Mouse (Mus musculus) embryonic facial prominence, embryonic 11.5 days (tissue): Measurements from ENCODE around the gene Arl2. TPM values are rescaled to one million over a fixed set of nuclear protein-coding genes. Genes with fewer than 3 reads are reported as not detected.

ENCODE experiments used
- ATAC-seq: fragments of 200-750 bp; cut with Nextera tagmentation; replicated peaks from 2 replicates; pipeline ENCODE4 v1.8.0; 2017; ENCODE audit warnings: low read depth; ENCODE audit not compliant: insufficient number of reproducible peaks, low FRiP score, low TSS enrichment
- DNase-seq: peaks from one replicate; pipeline ENCODE4 v3.0.0-alpha.2; 2015; ENCODE audit warnings: low spot score
- H3K27ac ChIP-seq: fragments of 300-500 bp; sonication (generic); replicated peaks from 2 replicates; pipeline ENCODE4 v1.5.1; 2014; ENCODE audit warnings: mild to moderate bottlenecking, low read depth, low read length, control low read depth
- H3K27me3 ChIP-seq: fragments of 300-500 bp; sonication (generic); 2 replicates; pipeline ENCODE4 v1.6.1; 2014; ENCODE audit warnings: mild to moderate bottlenecking, low read length, moderate library complexity, mixed read lengths; ENCODE audit not compliant: control insufficient read depth, insufficient read depth
- H3K36me3 ChIP-seq: fragments of 300-500 bp; sonication (generic); replicated peaks from 2 replicates; pipeline ENCODE4 v1.6.1; 2014; ENCODE audit warnings: low read depth, mild to moderate bottlenecking, low read length, moderate library complexity, mixed read lengths; ENCODE audit not compliant: control insufficient read depth, insufficient read depth
- H3K4me1 ChIP-seq: fragments of 300-500 bp; sonication (generic); 2 replicates; pipeline ENCODE4 v1.6.1; 2014; ENCODE audit warnings: low read length, mixed read lengths; ENCODE audit not compliant: control insufficient read depth, insufficient read depth
- H3K4me2 ChIP-seq: fragments of 300-500 bp; sonication (generic); 2 replicates; pipeline ENCODE4 v1.6.1; 2014; ENCODE audit warnings: low read depth, mild to moderate bottlenecking, control low read depth, low read length, moderate library complexity
- H3K4me3 ChIP-seq: fragments of 300-500 bp; sonication (generic); 2 replicates; pipeline ENCODE4 v1.5.1; 2014; ENCODE audit warnings: low read depth, low read length, control low read depth
- H3K9ac ChIP-seq: fragments of 300-500 bp; sonication (generic); replicated peaks from 2 replicates; pipeline ENCODE4 v1.6.1; 2014; ENCODE audit warnings: mild to moderate bottlenecking, control low read depth, low read length
- H3K9me3 ChIP-seq: fragments of 300-500 bp; sonication (generic); replicated peaks from 2 replicates; pipeline ENCODE4 v1.6.1; 2016; ENCODE audit warnings: mild to moderate bottlenecking, low read length, inconsistent platforms, mixed read lengths; ENCODE audit not compliant: control insufficient read depth
- WGBS: fragments of 180-500 bp; shearing (Covaris S2); extraction: QIAGEN DNeasy Blood & Tissue Kit; methylation state at CpG from one replicate; pipeline ENCODE4 v1.1.7; 2014; 5-methylcytosine and 5-hydroxymethylcytosine counted together
- polyA plus RNA-seq: library from polyadenylated mRNA; unstranded; fragments of >200 nt; fragmentation: Nextera tagmentation; extraction: Ambion mirVana; gene quantifications from 2 replicates; pipeline ENCODE4 v1.2.1, GENCODE M21; 2014

The Arl2 gene
- polyA plus RNA-seq, 1 experiment from 2014 or later: 72.8 TPM

GRCm38 (mm10) chr19:6163872-6164547 is 22.7 kb upstream of the Arl2 start:
- H3K27me3 ChIP-seq: no peaks in the 10 kb centered on the region
- H3K9me3 ChIP-seq: no peaks in the 10 kb centered on the region
- H3K36me3 ChIP-seq: no peaks in the 10 kb centered on the region
- no peaks in the 10 kb centered on the region for H3K4me1 ChIP-seq
- H3K27ac ChIP-seq: no peak overlapping the region
- H3K4me3 ChIP-seq: no peak overlapping the region
- DNase-seq: no peak
- whole genome bisulfite sequencing: 78% methylated on average over 10 of the region's 10 CpGs
- H3K4me2 ChIP-seq: no peak overlapping the region
- no peak for ATAC-seq
- no peak overlapping the region for H3K9ac ChIP-seq

GRCm38 (mm10) chr19:6157220-6157619 is 15.9 kb upstream of the Arl2 start:
- H3K4me2 ChIP-seq: no peak overlapping the region
- H3K27ac ChIP-seq: no peak overlapping the region
- no peak overlapping the region for H3K4me3 ChIP-seq
- H3K9me3 ChIP-seq: no peaks in the 10 kb centered on the region
- H3K4me1 ChIP-seq: no peaks in the 10 kb centered on the region
- H3K27me3 ChIP-seq: no peaks in the 10 kb centered on the region
- 73% methylated on average over 6 of the region's 6 CpGs for WGBS
- DNase-seq (no peak), ATAC-seq (no peak)
- H3K36me3 ChIP-seq: no peaks in the 10 kb centered on the region
- H3K9ac ChIP-seq: no peak overlapping the region

- no peak overlapping the region for H3K9ac ChIP-seq
- H3K9me3 ChIP-seq: no peaks in the 10 kb centered on the region
- H3K27ac ChIP-seq: no peak overlapping the region
- H3K4me3 ChIP-seq: no peak overlapping the region
- H3K36me3 ChIP-seq: no peaks in the 10 kb centered on the region
- 51% methylated on average over 8 of the region's 8 CpGs for WGBS
- ATAC-seq: no peak
- no peaks in the 10 kb centered on the region for H3K4me1 ChIP-seq
- no peak for DNase-seq
- no peak overlapping the region for H3K4me2 ChIP-seq
- no peaks in the 10 kb centered on the region for H3K27me3 ChIP-seq
Measured at GRCm38 (mm10) chr19:6156372-6156771, 15.0 kb upstream of the Arl2 start.

GRCm38 (mm10) chr19:6155174-6155573 is 13.8 kb upstream of the Arl2 start:
- H3K27ac ChIP-seq: no peak overlapping the region
- H3K4me1 ChIP-seq: no peaks in the 10 kb centered on the region
- DNase-seq: no peak
- no peak for ATAC-seq
- WGBS: 78% methylated on average over 9 of the region's 9 CpGs
- H3K9ac ChIP-seq: no peak overlapping the region
- no peaks in the 10 kb centered on the region for H3K36me3 ChIP-seq
- H3K4me2 ChIP-seq: no peak overlapping the region
- H3K27me3 ChIP-seq: no peaks in the 10 kb centered on the region
- H3K9me3 ChIP-seq: no peaks in the 10 kb centered on the region
- H3K4me3 ChIP-seq: no peak overlapping the region

GRCm38 (mm10) chr19:6144842-6145241 is 3.5 kb upstream of the Arl2 start:
- DNase-seq (no peak), ATAC-seq (no peak)
- Histone ChIP-seq H3K27me3 (no peaks in the 10 kb centered on the region), H3K9me3 (no peaks in the 10 kb centered on the region), H3K9ac (no peak overlapping the region), H3K27ac (no peak overlapping the region), H3K4me3 (no peak overlapping the region), H3K36me3 (no peaks in the 10 kb centered on the region), H3K4me2 (no peak overlapping the region), H3K4me1 (no peaks in the 10 kb centered on the region)
- 76% methylated on average over 5 of the region's 5 CpGs for WGBS

GRCm38 (mm10) chr19:6140678-6141393 is 512 bp downstream of the Arl2 start, which contains the start of gene Batf2:
Gene Batf2, plus strand, starts transcription at chr19:6140983.
- no peaks in the 10 kb centered on the region for H3K9me3 ChIP-seq
- no peaks in the 10 kb centered on the region for H3K36me3 ChIP-seq
- peak within 1 kb of the TSS; percentile 82 for H3K4me2 ChIP-seq
- H3K4me1 ChIP-seq: no peaks in the 10 kb centered on the region
- WGBS: under 1% methylated on average over 66 of the region's 68 CpGs
- H3K4me3 ChIP-seq: peak within 1 kb of the TSS; percentile 66
- H3K27ac ChIP-seq: peak within 1 kb of the TSS; percentile 95
- ATAC-seq (peak; percentile 90), DNase-seq (peak; percentile 98)
- no peaks in the 10 kb centered on the region for H3K27me3 ChIP-seq
- peak within 1 kb of the TSS; percentile 87 for H3K9ac ChIP-seq

GRCm38 (mm10) chr19:6140374-6140677 is 1.0 kb downstream of the Arl2 start:
- DNase-seq (no peak), ATAC-seq (no peak)
- Histone ChIP-seq H3K9me3 (no peaks in the 10 kb centered on the region), H3K4me2 (peak overlapping the region; percentile 82), H3K4me3 (peak overlapping the region; percentile 66), H3K27ac (peak overlapping the region; percentile 95), H3K9ac (peak overlapping the region; percentile 87), H3K27me3 (no peaks in the 10 kb centered on the region), H3K4me1 (no peaks in the 10 kb centered on the region), H3K36me3 (no peaks in the 10 kb centered on the region; the same call in 1 of the 2 replicates)
- WGBS: 8% methylated on average over 16 of the region's 16 CpGs

GRCm38 (mm10) chr19:6139701-6140100 is 1.6 kb downstream of the Arl2 start:
- DNase-seq (no peak), ATAC-seq (no peak)
- no peak overlapping the region for H3K27ac ChIP-seq
- no peaks in the 10 kb centered on the region; the same call in 1 of the 2 replicates for H3K36me3 ChIP-seq
- 96% methylated on average over 6 of the region's 6 CpGs for WGBS
- no peaks in the 10 kb centered on the region for H3K27me3 ChIP-seq
- H3K9ac ChIP-seq: no peak overlapping the region; the same call in none of the 2 replicates
- H3K4me1 ChIP-seq: no peaks in the 10 kb centered on the region
- H3K4me3 ChIP-seq: peak overlapping the region; percentile 3; the same call in 1 of the 2 replicates
- peak overlapping the region; percentile 82 for H3K4me2 ChIP-seq
- H3K9me3 ChIP-seq: no peaks in the 10 kb centered on the region
